Mouse (Mus musculus): ENCODE data around the gene Usp46.

DNA sequence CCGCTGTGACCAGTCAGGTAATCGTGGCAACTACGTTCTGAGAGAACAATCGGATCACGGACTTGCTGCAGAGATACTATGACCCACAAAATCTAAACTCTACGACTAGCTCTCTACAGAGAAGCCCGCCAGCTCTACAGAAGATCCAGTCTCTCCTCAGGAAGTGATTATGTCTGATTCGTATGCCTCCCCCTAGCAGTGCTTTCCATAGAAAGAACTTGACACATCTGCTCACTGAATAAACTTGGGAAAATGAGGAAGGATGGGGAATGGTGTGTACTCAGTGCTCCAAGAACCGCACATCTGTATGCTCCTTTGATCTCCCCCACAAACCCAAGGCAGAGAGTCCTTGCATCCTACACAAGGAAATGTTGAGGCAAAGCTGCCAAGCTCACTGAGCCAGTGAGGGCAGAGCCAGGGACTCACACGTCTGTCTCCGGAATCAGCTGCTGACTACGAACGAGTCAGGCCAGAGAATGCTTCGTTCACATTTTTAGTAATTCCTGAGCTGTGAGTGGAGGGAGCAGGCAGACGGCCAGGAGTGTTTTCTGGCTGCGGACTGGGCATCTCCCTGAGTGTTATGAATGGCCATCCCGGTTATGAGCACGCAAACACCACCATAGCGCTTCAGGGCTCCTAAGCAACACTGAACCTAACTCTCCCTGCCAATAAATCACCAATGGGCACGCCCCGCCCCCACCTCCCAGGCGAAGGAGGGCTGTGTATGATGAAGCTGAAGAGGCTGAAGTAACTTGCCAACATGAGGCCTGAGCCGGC lies 16.6 kb downstream of the Usp46 start:
- TF ChIP-seq CTCF (IDR thresholded peaks at IDR 0.05; ENCODE audit: low read depth, low read length) (no peak), POLR2A (IDR thresholded peaks at IDR 0.05; ENCODE audit: extremely low read depth, insufficient read depth, low read length) (no peak)

All from liver, adult 2 months (tissue).